Mouse (Mus musculus): ENCODE results near the gene Stt3b.

- TF ChIP-seq CTCF (IDR thresholded peaks at IDR 0.05; ENCODE audit: low read depth, low read length): no peak
- no peak for TF ChIP-seq POLR2A (IDR thresholded peaks at IDR 0.05; ENCODE audit: insufficient read depth, low read length)
- TF ChIP-seq EP300 (IDR thresholded peaks at IDR 0.05; ENCODE audit: insufficient read depth, low read depth, low read length): no peak
Measured at GRCm38 (mm10) chr9:115287774-115288434, 22.3 kb downstream of the Stt3b start.

Data from ES-Bruce4 (cell line).